Mouse (Mus musculus): ENCODE data around the gene Tfb2m. TPM values are rescaled to one million over a fixed set of nuclear protein-coding genes. Genes with fewer than 3 reads are reported as not detected.
A peak's percentile ranks its signal among the peaks of the same experiment; 100 is the strongest.

The Tfb2m gene
- polyA plus RNA-seq, 1 experiment from 2014 or later: 25.7 TPM

DNA sequence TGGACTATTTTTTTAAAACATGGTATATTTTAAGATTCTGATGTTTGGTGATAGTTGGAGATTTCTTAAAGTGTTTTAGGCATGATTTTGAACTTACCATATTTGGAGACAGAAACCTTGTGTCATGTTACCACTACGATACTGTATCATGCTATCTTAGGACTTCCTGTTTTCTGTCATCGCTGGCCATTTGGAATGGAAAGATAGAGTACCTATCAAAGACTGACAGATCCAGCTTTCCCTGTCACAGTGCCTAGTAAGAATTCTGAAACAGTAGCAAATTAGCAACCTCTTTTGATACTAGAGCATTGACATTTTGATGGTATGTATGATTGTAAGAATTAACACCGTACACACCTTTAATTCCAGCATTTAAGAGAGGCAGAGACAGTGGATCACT is 5.3 kb upstream of the Tfb2m start:
- 97% methylated on average over 3 of the region's 3 CpGs for WGBS
- no peaks in the 10 kb centered on the region for H3K36me3 ChIP-seq (ENCODE audit: control insufficient read depth, insufficient read depth, low read length)
- no peak overlapping the region for H3K4me2 ChIP-seq (ENCODE audit: low read length)
- no peak overlapping the region for H3K9ac ChIP-seq (ENCODE audit: low read depth, low read length)
- H3K9me3 ChIP-seq (replicated peaks; ENCODE audit: control insufficient read depth, low read length, poor library complexity, severe bottlenecking): no peaks in the 10 kb centered on the region
- no peak overlapping the region for H3K27ac ChIP-seq (ENCODE audit: low read length)
- H3K4me3 ChIP-seq (ENCODE audit: low read depth, low read length): no peak overlapping the region
- no peak for ATAC-seq
- peaks cover 24% of the 10 kb centered on the region for H3K4me1 ChIP-seq (ENCODE audit: control insufficient read depth, insufficient read depth, low read length)
- no peaks in the 10 kb centered on the region for H3K27me3 ChIP-seq (ENCODE audit: control insufficient read depth, insufficient read depth, low read depth, low read length)

- no peak overlapping the region for H3K27ac ChIP-seq (ENCODE audit: low read length)
- H3K9ac ChIP-seq (ENCODE audit: low read depth, low read length): no peak overlapping the region
- peaks cover 36% of the 10 kb centered on the region for H3K4me1 ChIP-seq (ENCODE audit: control insufficient read depth, insufficient read depth, low read length)
- WGBS: 93% methylated on average over 5 of the region's 5 CpGs
- H3K36me3 ChIP-seq (ENCODE audit: control insufficient read depth, insufficient read depth, low read length): no peaks in the 10 kb centered on the region
- no peak for ATAC-seq
- no peak overlapping the region for H3K4me2 ChIP-seq (ENCODE audit: low read length)
- H3K9me3 ChIP-seq (replicated peaks; ENCODE audit: control insufficient read depth, low read length, poor library complexity, severe bottlenecking): no peaks in the 10 kb centered on the region
- no peak overlapping the region for H3K4me3 ChIP-seq (ENCODE audit: low read depth, low read length)
- H3K27me3 ChIP-seq (ENCODE audit: control insufficient read depth, insufficient read depth, low read depth, low read length): no peaks in the 10 kb centered on the region
Measured at GRCm38 (mm10) chr1:179548996-179549752, 3.1 kb upstream of the Tfb2m start.

DNA sequence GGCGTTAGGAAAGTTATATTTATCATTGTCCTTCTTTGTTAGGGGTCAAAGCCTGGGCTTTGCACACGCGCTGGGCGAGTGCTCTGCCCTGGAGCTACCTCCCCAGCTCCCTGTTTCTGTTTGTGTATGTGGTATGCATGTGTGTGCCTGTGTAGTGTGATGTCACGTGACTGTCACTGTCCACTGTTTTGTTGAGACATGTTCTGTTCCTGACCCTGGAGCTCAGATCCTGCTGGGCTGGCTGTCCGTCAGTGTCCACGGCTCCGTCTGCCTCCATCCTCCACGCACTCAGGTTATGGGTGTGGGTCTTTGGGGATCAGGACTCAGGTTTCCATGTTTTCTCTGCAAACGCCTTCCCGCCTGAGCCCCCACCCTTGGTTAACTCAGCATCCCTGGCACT is 2.2 kb upstream of the Tfb2m start:
- H3K4me1 ChIP-seq (ENCODE audit: control insufficient read depth, insufficient read depth, low read length): peaks cover 36% of the 10 kb centered on the region
- ATAC-seq: no peak
- no peaks in the 10 kb centered on the region for H3K27me3 ChIP-seq (ENCODE audit: control insufficient read depth, insufficient read depth, low read depth, low read length)
- no peak overlapping the region for H3K4me3 ChIP-seq (ENCODE audit: low read depth, low read length)
- H3K9ac ChIP-seq (ENCODE audit: low read depth, low read length): no peak overlapping the region
- no peaks in the 10 kb centered on the region for H3K36me3 ChIP-seq (ENCODE audit: control insufficient read depth, insufficient read depth, low read length)
- H3K4me2 ChIP-seq (ENCODE audit: low read length): peak overlapping the region; percentile 31
- WGBS: 80% methylated on average over 11 of the region's 11 CpGs
- H3K9me3 ChIP-seq (replicated peaks; ENCODE audit: control insufficient read depth, low read length, poor library complexity, severe bottlenecking): no peaks in the 10 kb centered on the region
- H3K27ac ChIP-seq (ENCODE audit: low read length): no peak overlapping the region

DNA sequence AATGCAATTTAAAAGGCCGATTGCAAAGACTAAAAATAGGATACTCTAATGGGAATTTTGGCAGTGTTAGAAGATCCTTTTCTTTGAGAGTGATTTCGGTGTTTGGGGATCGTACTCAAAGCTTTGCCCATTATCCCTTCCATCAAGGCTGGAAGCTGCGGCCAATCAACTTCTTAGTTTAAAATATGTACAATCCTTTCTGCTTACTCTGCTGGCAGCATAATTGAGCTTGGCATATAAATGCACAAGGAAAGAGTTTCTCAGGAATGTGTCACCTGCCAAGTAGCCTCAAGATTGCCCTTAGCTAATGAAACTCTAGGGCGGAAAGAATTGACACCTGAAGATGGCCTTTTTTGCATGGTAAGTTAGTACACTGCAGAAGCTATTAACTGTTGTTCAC is 1.1 kb upstream of the Tfb2m start:
- H3K27me3 ChIP-seq (ENCODE audit: control insufficient read depth, insufficient read depth, low read depth, low read length): no peaks in the 10 kb centered on the region
- no peak overlapping the region for H3K27ac ChIP-seq (ENCODE audit: low read length)
- H3K4me3 ChIP-seq (ENCODE audit: low read depth, low read length): peak overlapping the region; percentile 85
- peak overlapping the region; percentile 85 for H3K9ac ChIP-seq (ENCODE audit: low read depth, low read length)
- no peaks in the 10 kb centered on the region for H3K9me3 ChIP-seq (replicated peaks; ENCODE audit: control insufficient read depth, low read length, poor library complexity, severe bottlenecking)
- ATAC-seq: no peak
- WGBS: 12% methylated on average over 5 of the region's 5 CpGs
- H3K4me1 ChIP-seq (ENCODE audit: control insufficient read depth, insufficient read depth, low read length): peaks cover 34% of the 10 kb centered on the region
- H3K4me2 ChIP-seq (ENCODE audit: low read length): peak overlapping the region; percentile 72
- H3K36me3 ChIP-seq (ENCODE audit: control insufficient read depth, insufficient read depth, low read length): no peaks in the 10 kb centered on the region

DNA sequence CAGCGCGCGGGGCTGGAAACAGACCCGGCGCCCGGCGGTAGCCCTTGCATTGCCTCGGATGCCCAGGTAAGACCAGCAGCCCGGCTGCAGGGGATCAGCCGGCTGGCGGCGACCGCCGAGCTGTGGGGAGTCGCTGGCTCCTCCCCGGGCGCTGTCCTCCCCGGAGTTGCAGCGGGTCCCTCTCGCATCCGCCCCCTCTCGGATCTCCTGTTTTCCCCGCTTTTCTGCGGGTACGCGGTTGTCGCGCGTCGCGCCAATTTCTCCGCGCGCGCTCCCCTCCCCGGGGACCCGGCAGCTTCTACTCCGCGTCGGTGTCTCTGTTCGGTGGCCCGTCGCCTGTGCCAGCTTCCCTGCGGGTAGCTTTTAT is 467 bp upstream of the Tfb2m start:
- ATAC-seq: peak; percentile 90
- peak overlapping the region; percentile 85 for H3K9ac ChIP-seq (ENCODE audit: low read depth, low read length)
- H3K27me3 ChIP-seq (ENCODE audit: control insufficient read depth, insufficient read depth, low read depth, low read length): no peaks in the 10 kb centered on the region
- H3K4me2 ChIP-seq (ENCODE audit: low read length): peak overlapping the region; percentile 72
- H3K4me3 ChIP-seq (ENCODE audit: low read depth, low read length): peak overlapping the region; percentile 85
- 0 out of 2 replicates have a peak, but pooled peaks cover under 1% of the 10 kb centered on the region for H3K36me3 ChIP-seq (ENCODE audit: control insufficient read depth, insufficient read depth, low read length)
- no peaks in the 10 kb centered on the region for H3K9me3 ChIP-seq (replicated peaks; ENCODE audit: control insufficient read depth, low read length, poor library complexity, severe bottlenecking)
- peak overlapping the region; percentile 97 for H3K27ac ChIP-seq (ENCODE audit: low read length)
- WGBS: 0% methylated on average over 39 of the region's 44 CpGs
- H3K4me1 ChIP-seq (ENCODE audit: control insufficient read depth, insufficient read depth, low read length): peaks cover 34% of the 10 kb centered on the region

DNA sequence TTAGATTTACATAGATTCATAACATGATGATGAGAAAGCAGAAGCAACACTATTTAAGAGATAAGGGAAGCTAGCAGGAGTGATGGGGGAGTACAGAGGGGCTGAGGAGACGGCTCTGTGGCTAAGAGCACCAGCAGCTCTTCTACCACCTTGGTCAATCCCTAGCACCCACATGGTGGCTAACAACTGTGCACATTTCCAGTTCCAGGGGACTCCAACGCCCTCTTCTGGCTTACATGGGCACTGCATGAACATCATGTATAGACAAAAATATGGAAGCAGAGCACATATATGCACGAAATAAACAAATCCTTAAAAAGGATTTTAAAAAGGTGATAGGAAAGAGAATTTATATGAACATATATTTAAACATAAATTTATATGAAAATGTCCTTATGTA is 4.6 kb downstream of the Tfb2m start:
- ATAC-seq: no peak
- Histone ChIP-seq H3K9ac (ENCODE audit: low read depth, low read length) (no peak overlapping the region), H3K4me1 (ENCODE audit: control insufficient read depth, insufficient read depth, low read length) (peaks cover 12% of the 10 kb centered on the region), H3K4me3 (ENCODE audit: low read depth, low read length) (no peak overlapping the region), H3K9me3 (replicated peaks; ENCODE audit: control insufficient read depth, low read length, poor library complexity, severe bottlenecking) (no peaks in the 10 kb centered on the region), H3K27me3 (ENCODE audit: control insufficient read depth, insufficient read depth, low read depth, low read length) (no peaks in the 10 kb centered on the region), H3K36me3 (ENCODE audit: control insufficient read depth, insufficient read depth, low read length) (0 out of 2 replicates have a peak, but pooled peaks cover 7% of the 10 kb centered on the region), H3K4me2 (ENCODE audit: low read length) (no peak overlapping the region), H3K27ac (ENCODE audit: low read length) (no peak overlapping the region)
- 61% methylated on average over 3 of the region's 3 CpGs for WGBS

- no peak overlapping the region for H3K9ac ChIP-seq (ENCODE audit: low read depth, low read length)
- no peak for ATAC-seq
- H3K4me3 ChIP-seq (ENCODE audit: low read depth, low read length): no peak overlapping the region
- no peak overlapping the region for H3K4me2 ChIP-seq (ENCODE audit: low read length)
- H3K27me3 ChIP-seq (ENCODE audit: control insufficient read depth, insufficient read depth, low read depth, low read length): no peaks in the 10 kb centered on the region
- H3K36me3 ChIP-seq (ENCODE audit: control insufficient read depth, insufficient read depth, low read length): 0 out of 2 replicates have a peak, but pooled peaks cover 7% of the 10 kb centered on the region
- no peak overlapping the region for H3K27ac ChIP-seq (ENCODE audit: low read length)
- no peaks in the 10 kb centered on the region for H3K9me3 ChIP-seq (replicated peaks; ENCODE audit: control insufficient read depth, low read length, poor library complexity, severe bottlenecking)
- 96% methylated on average over 3 of the region's 3 CpGs for WGBS
- H3K4me1 ChIP-seq (ENCODE audit: control insufficient read depth, insufficient read depth, low read length): peaks cover 5% of the 10 kb centered on the region
Measured at GRCm38 (mm10) chr1:179539887-179540286, 6.2 kb downstream of the Tfb2m start.

DNA sequence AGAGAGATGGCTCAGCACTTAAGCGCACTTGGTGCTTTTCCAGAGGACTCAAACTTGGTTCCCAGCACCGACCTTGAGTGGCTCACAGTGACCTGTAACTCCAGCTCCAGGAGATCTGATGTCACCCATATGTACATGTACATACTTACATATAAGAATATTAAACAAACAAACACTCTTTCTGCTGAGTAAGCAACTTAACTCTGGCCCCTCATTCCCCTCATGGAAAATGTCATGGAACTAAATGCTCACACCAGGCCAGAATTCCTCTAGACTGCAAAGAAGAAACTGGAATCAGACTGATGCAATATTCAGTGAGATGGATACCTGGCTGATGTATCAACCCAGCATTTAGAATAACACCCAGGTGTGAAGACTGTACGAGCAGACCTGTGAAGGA is 7.0 kb downstream of the Tfb2m start:
- WGBS: 97% methylated on average over 3 of the region's 3 CpGs
- H3K27me3 ChIP-seq (ENCODE audit: control insufficient read depth, insufficient read depth, low read depth, low read length): no peaks in the 10 kb centered on the region
- H3K27ac ChIP-seq (ENCODE audit: low read length): no peak overlapping the region
- H3K9ac ChIP-seq (ENCODE audit: low read depth, low read length): no peak overlapping the region
- no peak overlapping the region for H3K4me2 ChIP-seq (ENCODE audit: low read length)
- H3K9me3 ChIP-seq (replicated peaks; ENCODE audit: control insufficient read depth, low read length, poor library complexity, severe bottlenecking): no peaks in the 10 kb centered on the region
- peaks cover 9% of the 10 kb centered on the region; the same call in 1 of the 2 replicates for H3K36me3 ChIP-seq (ENCODE audit: control insufficient read depth, insufficient read depth, low read length)
- H3K4me1 ChIP-seq (ENCODE audit: control insufficient read depth, insufficient read depth, low read length): no peaks in the 10 kb centered on the region
- no peak for ATAC-seq
- H3K4me3 ChIP-seq (ENCODE audit: low read depth, low read length): no peak overlapping the region

DNA sequence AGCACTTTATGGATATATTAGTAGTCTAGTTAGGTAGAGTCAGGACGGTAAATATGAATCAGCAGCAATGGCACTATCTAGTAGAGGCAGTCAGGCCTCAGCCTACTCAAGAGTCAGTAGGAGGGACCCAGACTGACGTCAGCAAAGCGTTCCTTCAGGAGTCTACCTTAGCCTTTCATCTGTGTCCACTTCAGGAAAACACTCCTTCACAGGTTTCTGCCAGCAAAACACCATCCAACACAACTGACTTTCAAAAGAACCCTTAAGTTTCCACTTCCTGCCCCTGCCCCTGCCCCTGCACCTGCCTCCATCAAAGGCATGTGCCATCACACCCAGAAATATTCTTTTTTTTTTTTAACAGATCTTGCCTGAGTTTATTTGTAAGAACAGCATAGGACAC is 26.2 kb downstream of the Tfb2m start:
- H3K4me1 ChIP-seq (ENCODE audit: control insufficient read depth, insufficient read depth, low read length): peaks cover 7% of the 10 kb centered on the region; the same call in 1 of the 2 replicates
- H3K4me3 ChIP-seq (ENCODE audit: low read depth, low read length): no peak overlapping the region
- no peak overlapping the region for H3K9ac ChIP-seq (ENCODE audit: low read depth, low read length)
- no peak overlapping the region for H3K27ac ChIP-seq (ENCODE audit: low read length)
- no peaks in the 10 kb centered on the region for H3K27me3 ChIP-seq (ENCODE audit: control insufficient read depth, insufficient read depth, low read depth, low read length)
- ATAC-seq: no peak
- WGBS: 82% methylated on average over 3 of the region's 3 CpGs
- H3K9me3 ChIP-seq (replicated peaks; ENCODE audit: control insufficient read depth, low read length, poor library complexity, severe bottlenecking): no peaks in the 10 kb centered on the region
- no peaks in the 10 kb centered on the region for H3K36me3 ChIP-seq (ENCODE audit: control insufficient read depth, insufficient read depth, low read length)
- H3K4me2 ChIP-seq (ENCODE audit: low read length): no peak overlapping the region

Measured in midbrain, embryonic 16.5 days (tissue).